Mouse (Mus musculus) CH12.LX (cell line): ENCODE measurements around the gene Tle6. TPM values are rescaled to one million over a fixed set of nuclear protein-coding genes. Genes with fewer than 3 reads are reported as not detected.

Source experiments
- DNase-seq: peaks from one replicate; pipeline ENCODE4 v3.0.0-alpha.2; 2013; ENCODE audit errors: extremely low read depth
- H3K27ac ChIP-seq: 2 replicates; pipeline ENCODE4 v1.5.1; 2012; ENCODE audit warnings: low read depth, mild to moderate bottlenecking, control low read depth, moderate library complexity; ENCODE audit not compliant: insufficient read depth
- H3K27me3 ChIP-seq: replicated peaks from 2 replicates; pipeline ENCODE3; 2012; ENCODE audit warnings: inconsistent platforms
- H3K36me3 ChIP-seq, 2 experiments: replicated peaks in 1 of 2; 2 replicates each; pipeline versions ENCODE3 to v1.6.1; 2012; ENCODE audit warnings: inconsistent platforms in 1 of 2, low read length in 1 of 2, mild to moderate bottlenecking in 1 of 2, mixed read lengths in 1 of 2, moderate library complexity in 1 of 2; ENCODE audit not compliant: control insufficient read depth in 1 of 2, insufficient read depth in 1 of 2
- H3K4me1 ChIP-seq, 2 experiments: 2 replicates each; pipeline ENCODE4 v1.6.1; 2012; ENCODE audit warnings: inconsistent platforms in 1 of 2, moderate library complexity in 1 of 2; ENCODE audit not compliant: insufficient read depth in 2 of 2, control insufficient read depth in 1 of 2
- H3K4me2 ChIP-seq: 2 replicates; pipeline ENCODE4 v1.6.1; 2012; ENCODE audit warnings: low read depth, mild to moderate bottlenecking, control low read depth; ENCODE audit not compliant: poor library complexity, insufficient read depth, severe bottlenecking
- H3K4me3 ChIP-seq, 3 experiments: fragments of 150-350 bp in 1 of 3; sonication (generic) in 1 of 3; replicated peaks in 1 of 3; 2 replicates each; pipeline versions ENCODE3 to v1.5.1; 2011 to 2012; ENCODE audit warnings: low read depth in 2 of 3, low read length in 2 of 3, mild to moderate bottlenecking in 2 of 3, moderate library complexity in 2 of 3, control low read depth in 1 of 3, improper control_type of control experiment in 1 of 3, inconsistent platforms in 1 of 3, mixed read lengths in 1 of 3; ENCODE audit not compliant: poor library complexity in 1 of 3
- H3K79me2 ChIP-seq: replicated peaks from 2 replicates; pipeline ENCODE4 v1.6.1; 2012; ENCODE audit warnings: mild to moderate bottlenecking, moderate library complexity; ENCODE audit not compliant: control insufficient read depth, poor library complexity, insufficient read depth, severe bottlenecking; ENCODE audit errors: extremely low read depth
- H3K9ac ChIP-seq: 2 replicates; pipeline ENCODE4 v1.6.1; 2012; ENCODE audit warnings: low read depth, mild to moderate bottlenecking, control low read depth, moderate library complexity; ENCODE audit not compliant: insufficient read depth
- H3K9me3 ChIP-seq: replicated peaks from 2 replicates; pipeline ENCODE3; 2012; ENCODE audit warnings: low read length, inconsistent platforms, mixed read lengths
- BHLHE40 ChIP-seq: IDR thresholded peaks from 2 replicates; pipeline ENCODE4 v1.6.1; 2011; ENCODE audit warnings: mild to moderate bottlenecking, low read depth, low read length, improper control_type of control experiment
- CHD1 ChIP-seq: IDR thresholded peaks from 2 replicates; pipeline ENCODE4 v1.6.1; 2012; ENCODE audit warnings: low read depth, low read length, improper control_type of control experiment, inconsistent platforms
- CHD2 ChIP-seq: IDR thresholded peaks from 2 replicates; pipeline ENCODE4 v1.6.1; 2011; ENCODE audit warnings: low read length, improper control_type of control experiment
- ELF1 ChIP-seq: IDR thresholded peaks from 2 replicates; pipeline ENCODE4 v1.6.1; 2014; ENCODE audit warnings: low read depth, mild to moderate bottlenecking, inconsistent platforms, low read length, improper control_type of control experiment
- EP300 ChIP-seq: IDR thresholded peaks from 2 replicates; pipeline ENCODE4 v1.6.1; 2011; ENCODE audit warnings: low read length, improper control_type of control experiment
- MAFK ChIP-seq: IDR thresholded peaks from 2 replicates; pipeline ENCODE4 v1.6.1; 2011; ENCODE audit warnings: low read length, improper control_type of control experiment; ENCODE audit not compliant: insufficient replicate concordance
- MAX ChIP-seq: IDR thresholded peaks from 2 replicates; pipeline ENCODE4 v1.6.1; 2011; ENCODE audit warnings: low read length, improper control_type of control experiment
- MXI1 ChIP-seq: IDR thresholded peaks from 2 replicates; pipeline ENCODE4 v1.6.1; 2011; ENCODE audit warnings: mild to moderate bottlenecking, low read depth, low read length, improper control_type of control experiment
- MYC ChIP-seq: IDR thresholded peaks from 2 replicates; pipeline ENCODE4 v1.6.1; 2011; ENCODE audit warnings: low read depth, mild to moderate bottlenecking, improper control_type of control experiment, low read length
- NELFE ChIP-seq: IDR thresholded peaks from 2 replicates; pipeline ENCODE4 v1.6.1; 2011; ENCODE audit warnings: low read depth, low read length, improper control_type of control experiment
- NRF1 ChIP-seq: IDR thresholded peaks from 2 replicates; pipeline ENCODE4 v1.6.1; 2014; ENCODE audit warnings: low read depth, mild to moderate bottlenecking, inconsistent platforms, low read length, improper control_type of control experiment, moderate library complexity
- PAX5 ChIP-seq: IDR thresholded peaks from 2 replicates; pipeline ENCODE4 v1.6.1; 2012; ENCODE audit warnings: low read length, inconsistent platforms, mixed read lengths
- POLR2AphosphoS2 ChIP-seq: IDR thresholded peaks from 2 replicates; pipeline ENCODE4 v1.6.1; 2011; ENCODE audit warnings: low read depth, low read length, improper control_type of control experiment
- RCOR1 ChIP-seq: conservative IDR thresholded peaks from 2 replicates; pipeline ENCODE4 v1.6.1; 2012; ENCODE audit warnings: low read depth, mild to moderate bottlenecking, inconsistent platforms, low read length, improper control_type of control experiment
- SMC3 ChIP-seq: IDR thresholded peaks from 2 replicates; pipeline ENCODE4 v1.6.1; 2011; ENCODE audit warnings: low read depth, low read length, improper control_type of control experiment
- TBP ChIP-seq: conservative IDR thresholded peaks from 2 replicates; pipeline ENCODE4 v1.6.1; 2011; ENCODE audit warnings: low read depth, low read length, improper control_type of control experiment
- UBTF ChIP-seq: IDR thresholded peaks from 2 replicates; pipeline ENCODE4 v1.6.1; 2012; ENCODE audit warnings: low read depth, mild to moderate bottlenecking, inconsistent platforms, low read length, improper control_type of control experiment, moderate library complexity
- USF1 ChIP-seq: IDR thresholded peaks from 2 replicates; pipeline ENCODE4 v1.6.1; 2014; ENCODE audit warnings: low read depth, mild to moderate bottlenecking, inconsistent platforms, low read length, improper control_type of control experiment
- USF2 ChIP-seq: conservative IDR thresholded peaks from 2 replicates; pipeline ENCODE4 v1.6.1; 2011; ENCODE audit warnings: low read depth, low read length, improper control_type of control experiment
- ZC3H11A ChIP-seq: IDR thresholded peaks from 2 replicates; pipeline ENCODE4 v1.6.1; 2012; ENCODE audit warnings: low read depth, mild to moderate bottlenecking, inconsistent platforms, low read length, improper control_type of control experiment
- ZNF384 ChIP-seq: IDR thresholded peaks from 2 replicates; pipeline ENCODE4 v1.6.1; 2012; ENCODE audit warnings: low read depth, low read length, improper control_type of control experiment, inconsistent platforms
- dilution Hi-C: fragments of 300-500 bp; cut with MboI; formaldehyde crosslinking; loops from 2 replicates; pipeline ENCODE4 v1.14.3; 2020; ENCODE audit warnings: low sequenced_read_pairs; ENCODE audit not compliant: extremely low pct_unique_long_range_greater_than_20kb, extremely low pct_ligation_motif_present
- in situ Hi-C: fragments of 300-500 bp; cut with MboI; formaldehyde crosslinking; loops from 3 replicates; pipeline ENCODE4 v1.14.3; 2019; ENCODE audit warnings: low sequenced_read_pairs, low pct_ligation_motif_present, low pct_unique_long_range_greater_than_20kb, mixed read lengths
- polyA plus RNA-seq: library from polyadenylated mRNA; unstranded; fragments of >175 nt; gene quantifications from 2 replicates; pipeline ENCODE4 v1.2.1, GENCODE M21; 2012; ENCODE audit warnings: low read depth; ENCODE audit not compliant: insufficient read length
- total RNA-seq, 2 experiments: library from RNA; depleted of rRNA; stranded (reverse); fragments of 300-350 nt in 1 of 2; fragments of >200 nt in 1 of 2; gene quantifications; 2 replicates each; pipeline ENCODE4 v1.2.3; 2012 to 2014

The Tle6 gene
- total and polyA plus RNA-seq, 3 experiments = 0.39 to 1.3 (median 1.2) TPM

DNA sequence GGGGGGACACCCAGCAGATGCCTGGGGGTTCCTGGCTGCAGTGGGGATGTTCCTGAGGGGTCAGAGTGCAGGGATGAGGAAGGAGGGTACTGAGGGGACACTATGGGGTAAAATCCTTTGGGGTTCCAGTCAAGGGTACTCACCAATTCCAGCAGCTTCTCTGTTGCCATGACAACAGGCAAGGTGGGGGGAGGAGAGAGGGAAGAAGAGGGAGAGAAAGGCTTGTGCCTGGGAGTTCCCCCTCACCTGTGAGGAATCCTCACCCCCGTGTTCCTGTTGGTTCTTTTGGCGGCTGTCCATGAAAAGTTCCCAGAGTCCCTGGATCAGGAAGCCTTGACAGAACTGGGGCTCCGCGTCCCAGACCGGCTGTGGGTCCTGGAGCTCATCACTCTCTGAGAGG lies 5.3 kb downstream of the Tle6 start:
- in situ Hi-C loops = no loop called here
- no peak overlapping the region for H3K4me2 ChIP-seq
- H3K9me3 ChIP-seq = no peaks in the 10 kb centered on the region
- H3K36me3 ChIP-seq = no peaks in the 10 kb centered on the region
- DNase-seq = no peak
- no peak overlapping the region for H3K4me3 ChIP-seq
- peaks cover 93% of the 10 kb centered on the region for H3K27me3 ChIP-seq
- peaks cover 2 to 6% of the 10 kb centered on the region in 2 experiments for H3K4me1 ChIP-seq
- H3K27ac ChIP-seq = no peak overlapping the region
- H3K79me2 ChIP-seq = no peaks in the 10 kb centered on the region
- dilution Hi-C loops = no loop called here
- TF ChIP-seq MYC = no peak
- TF ChIP-seq MAX = no peak
- TF ChIP-seq SMC3 = no peak
- TF ChIP-seq NELFE = no peak
- TF ChIP-seq, all 38 proteins: peak for 0
- H3K9ac ChIP-seq = no peak overlapping the region

DNA sequence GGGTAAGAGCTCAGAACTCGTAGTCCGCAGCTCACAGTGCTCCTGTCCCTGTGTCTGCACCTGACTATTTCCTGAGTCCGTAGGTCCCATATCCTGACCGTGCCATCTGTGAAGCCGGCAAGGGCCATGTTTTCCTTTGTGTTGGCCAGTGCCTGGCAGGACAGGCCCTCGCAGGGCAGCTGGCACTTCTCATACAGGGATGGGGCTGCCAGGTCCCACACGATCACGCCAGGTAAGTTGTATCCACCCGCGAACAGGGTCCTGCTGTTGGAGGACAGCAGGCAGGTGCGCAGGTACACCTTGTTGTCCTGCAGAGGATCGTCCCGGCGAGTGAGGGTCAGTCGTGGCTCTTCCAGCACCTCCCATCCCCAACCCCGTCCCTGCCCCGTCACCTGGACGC lies 6.9 kb downstream of the Tle6 start:
- Histone ChIP-seq H3K79me2 (no peaks in the 10 kb centered on the region), H3K27ac (no peak overlapping the region), H3K27me3 (peaks cover 93% of the 10 kb centered on the region), H3K9me3 (no peaks in the 10 kb centered on the region), H3K36me3 (no peaks in the 10 kb centered on the region), H3K9ac (no peak overlapping the region), H3K4me1 (peaks cover 0 to 6% of the 10 kb centered on the region in 2 experiments; a peak in 3 of 4 replicates), H3K4me2 (no peak overlapping the region), H3K4me3 (no peak overlapping the region)
- in situ Hi-C loops (no loop called here), dilution Hi-C loops (no loop called here)
- no peak for TF ChIP-seq MXI1
- TF ChIP-seq TBP = no peak
- no peak for TF ChIP-seq USF1
- no peak for TF ChIP-seq EP300
- TF ChIP-seq UBTF = no peak
- no peak for TF ChIP-seq BHLHE40
- no peak for TF ChIP-seq NRF1
- no peak for TF ChIP-seq CHD1
- TF ChIP-seq ZNF384 = no peak
- no peak for TF ChIP-seq ZC3H11A
- no peak for TF ChIP-seq MYC
- no peak for TF ChIP-seq CHD2
- TF ChIP-seq POLR2AphosphoS2 = no peak
- no peak for TF ChIP-seq ELF1
- TF ChIP-seq USF2 = no peak
- no peak for TF ChIP-seq RCOR1
- no peak for TF ChIP-seq MAFK
- no peak for TF ChIP-seq PAX5
- DNase-seq = no peak
